Mouse (Mus musculus): ENCODE measurements around the gene Trpv3.

GRCm38 (mm10) chr11:73233992-73234391 is 33.2 kb upstream of the Trpv3 start, which contains the start of gene Trpv1:
- TF ChIP-seq POLR2A (IDR thresholded peaks at IDR 0.05; ENCODE audit: borderline replicate concordance, control insufficient read depth, low read depth, low read length) (no peak), CTCF (IDR thresholded peaks at IDR 0.05; ENCODE audit: control insufficient read depth, insufficient read depth, low read length) (no peak)
